Mouse (Mus musculus) v-Abl transformed pro-B cells (cell line): ENCODE measurements at regions not wholly inside any gene's neighbourhood (a gene's known extent, or its start where the extent isn't known, plus 50 kb on each side); places are given as distances from the start of the nearest gene placed in this dataset.

Experiments used
- in situ Hi-C, 2 experiments: fragments of 400-800 bp; cut with MboI; formaldehyde crosslinking; loops; one replicate each; pipeline ENCODE4 v1.15.1; 2025; ENCODE audit not compliant: unreplicated experiment in 2 of 2

GRCm38 (mm10) chr2:79078836-79079394 is 176.3 kb upstream of the Itga4 start:
- in situ Hi-C loops: loop anchor here (25.0 kb wide), 2 partner anchors 183 to 433 kb away; partner anchors contain the start of gene Itga4 (in 1 of the 2)

- in situ Hi-C loops: loop anchor here (25.0 kb wide), 2 partner anchors 181 to 431 kb away; partner anchors contain the start of gene Itga4 (in 1 of the 2)
Observed at GRCm38 (mm10) chr2:79081769-79082168, 173.5 kb upstream of the Itga4 start.

- in situ Hi-C loops: loop anchor here (5.0 to 25.0 kb wide), 4 partner anchors 129 to 426 kb away; partner anchors contain the start of gene Itga4 (in 2 of the 2)
Observed at GRCm38 (mm10) chr2:79086280-79086679, 168.9 kb upstream of the Itga4 start.

GRCm38 (mm10) chr2:79086857-79087578 is 168.2 kb upstream of the Itga4 start:
- in situ Hi-C loops: loop anchor here (5.0 to 25.0 kb wide), 4 partner anchors 130 to 425 kb away; partner anchors contain the start of gene Itga4 (in 2 of the 2)

- in situ Hi-C loops: loop anchor here (5.0 to 25.0 kb wide), 4 partner anchors 130 to 425 kb away; partner anchors contain the start of gene Itga4 (in 2 of the 2)
Observed at GRCm38 (mm10) chr2:79087600-79088205, 167.5 kb upstream of the Itga4 start.

- in situ Hi-C loops: loop anchor here (25.0 kb wide), 2 partner anchors 172 to 422 kb away; partner anchors contain the start of gene Itga4 (in 1 of the 2)
Observed at GRCm38 (mm10) chr2:79090273-79090672, 165.0 kb upstream of the Itga4 start.

- in situ Hi-C loops: loop anchor here (25.0 kb wide), 2 partner anchors 168 to 418 kb away; partner anchors contain the start of gene Itga4 (in 1 of the 2)
Observed at GRCm38 (mm10) chr2:79094298-79094697, 160.9 kb upstream of the Itga4 start.

GRCm38 (mm10) chr2:79096532-79097251 is 158.5 kb upstream of the Itga4 start:
- in situ Hi-C loops: loop anchor here (25.0 kb wide), 2 partner anchors 166 to 416 kb away; partner anchors contain the start of gene Itga4 (in 1 of the 2)

GRCm38 (mm10) chr2:79099601-79100000 is 155.6 kb upstream of the Itga4 start:
- in situ Hi-C loops: loop anchor here (25.0 kb wide), 2 partner anchors 163 to 413 kb away; partner anchors contain the start of gene Itga4 (in 1 of the 2)

GRCm38 (mm10) chr2:79111673-79112072 is 143.6 kb upstream of the Itga4 start:
- in situ Hi-C loops: loop anchor here in 1 of 2 experiments (25.0 kb wide), 1 partner anchor 376 kb away; no protein-coding TSS in a partner anchor

GRCm38 (mm10) chr2:79112076-79112475 is 143.2 kb upstream of the Itga4 start:
- in situ Hi-C loops: loop anchor here in 1 of 2 experiments (25.0 kb wide), 1 partner anchor 375 kb away; no protein-coding TSS in a partner anchor

- in situ Hi-C loops: loop anchor here in 1 of 2 experiments (25.0 kb wide), 1 partner anchor 367 kb away; no protein-coding TSS in a partner anchor
Observed at GRCm38 (mm10) chr2:79120610-79121345, 134.4 kb upstream of the Itga4 start.

GRCm38 (mm10) chr2:79122530-79122929 is 132.7 kb upstream of the Itga4 start:
- in situ Hi-C loops: loop anchor here in 1 of 2 experiments (25.0 kb wide), 1 partner anchor 365 kb away; no protein-coding TSS in a partner anchor

- in situ Hi-C loops: loop anchor here in 1 of 2 experiments (25.0 kb wide), 1 partner anchor 363 kb away; no protein-coding TSS in a partner anchor
Observed at GRCm38 (mm10) chr2:79124272-79124976, 130.8 kb upstream of the Itga4 start.

- in situ Hi-C loops: loop anchor here in 1 of 2 experiments (5.0 kb wide), 1 partner anchor 131 kb away; the partner anchor contains the start of gene Itga4
Observed at GRCm38 (mm10) chr2:79126170-79126879, 128.9 kb upstream of the Itga4 start.

- in situ Hi-C loops: loop anchor here in 1 of 2 experiments (5.0 kb wide), 1 partner anchor 130 kb away; the partner anchor contains the start of gene Itga4
Observed at GRCm38 (mm10) chr2:79126996-79127741, 128.1 kb upstream of the Itga4 start.

GRCm38 (mm10) chr2:79127822-79128221 is 127.4 kb upstream of the Itga4 start:
- in situ Hi-C loops: loop anchor here in 1 of 2 experiments (5.0 kb wide), 1 partner anchor 129 kb away; the partner anchor contains the start of gene Itga4
